Mouse (Mus musculus) cerebellum, adult 8-10 months (tissue): ENCODE results near the gene Sacs.
"Not testable (repeated sequence)": the region's sequence is repeated elsewhere in the genome, so short reads cannot be mapped to it uniquely, and the experiment has no call there.

Experiments
- DNase-seq: peaks from one replicate; pipeline ENCODE4 v3.0.0; 2022

The Sacs gene

DNA sequence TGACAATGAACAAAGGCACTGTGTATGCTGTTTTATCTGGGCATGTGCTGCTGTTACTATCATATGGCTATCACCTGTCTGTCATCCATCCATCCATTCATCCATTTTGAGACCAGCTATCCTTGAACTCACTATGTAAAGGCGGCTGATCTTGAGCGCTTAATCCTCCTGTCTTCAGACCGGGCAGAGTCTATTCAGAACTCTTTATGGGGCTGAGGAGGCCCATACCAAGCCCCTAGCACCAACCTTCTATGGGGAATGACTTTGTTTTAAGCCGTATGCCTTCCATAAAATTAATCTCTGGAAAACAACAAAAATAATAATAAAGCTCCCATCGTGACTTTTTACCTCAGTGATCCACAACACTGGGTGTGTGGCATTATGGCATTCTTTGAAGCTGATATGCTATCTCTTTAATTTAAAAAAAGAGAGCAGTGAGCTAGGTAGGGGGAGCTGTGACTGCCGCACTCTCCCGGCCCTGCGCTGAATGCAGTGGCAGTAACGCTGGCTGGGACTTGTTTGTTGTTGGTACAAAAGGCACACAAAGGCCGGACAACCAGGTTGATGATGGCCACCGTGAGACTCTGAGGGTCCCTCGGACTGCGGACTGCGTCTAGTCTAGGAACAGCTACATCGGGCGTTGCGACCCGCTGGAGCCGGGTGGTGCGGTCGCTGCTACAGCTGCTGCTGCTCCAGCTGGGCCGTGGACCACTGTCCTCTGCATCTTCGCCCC is at the start of gene Sacs:
Gene Sacs, plus strand, starts transcription at position 464 of the 733 bp plus-strand sequence.
- peak; percentile 45 for DNase-seq

DNA sequence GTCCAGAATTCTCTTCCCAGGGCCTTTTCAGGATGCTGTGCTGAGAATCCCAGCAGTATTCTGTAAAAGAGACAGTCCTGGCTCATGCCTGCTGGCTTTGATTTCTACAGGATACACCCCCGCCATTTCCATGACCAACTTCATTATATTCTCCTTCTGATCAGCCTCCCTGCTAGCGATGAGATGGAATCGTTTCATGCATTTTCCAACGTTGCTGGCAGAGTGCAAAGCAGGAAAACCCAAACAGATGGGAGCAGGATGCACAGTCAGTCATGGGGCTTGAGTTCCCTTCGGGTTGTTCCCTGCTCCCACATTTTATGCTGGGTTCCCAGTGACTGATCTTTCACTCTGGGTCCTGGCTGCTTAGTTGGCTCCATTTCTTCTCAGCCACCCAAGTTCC is 47.3 kb upstream of the Sacs start:
- DNase-seq, result no peak

- DNase-seq, result no peak
Measured at GRCm38 (mm10) chr14:61092073-61092472, 46.2 kb upstream of the Sacs start.

DNA sequence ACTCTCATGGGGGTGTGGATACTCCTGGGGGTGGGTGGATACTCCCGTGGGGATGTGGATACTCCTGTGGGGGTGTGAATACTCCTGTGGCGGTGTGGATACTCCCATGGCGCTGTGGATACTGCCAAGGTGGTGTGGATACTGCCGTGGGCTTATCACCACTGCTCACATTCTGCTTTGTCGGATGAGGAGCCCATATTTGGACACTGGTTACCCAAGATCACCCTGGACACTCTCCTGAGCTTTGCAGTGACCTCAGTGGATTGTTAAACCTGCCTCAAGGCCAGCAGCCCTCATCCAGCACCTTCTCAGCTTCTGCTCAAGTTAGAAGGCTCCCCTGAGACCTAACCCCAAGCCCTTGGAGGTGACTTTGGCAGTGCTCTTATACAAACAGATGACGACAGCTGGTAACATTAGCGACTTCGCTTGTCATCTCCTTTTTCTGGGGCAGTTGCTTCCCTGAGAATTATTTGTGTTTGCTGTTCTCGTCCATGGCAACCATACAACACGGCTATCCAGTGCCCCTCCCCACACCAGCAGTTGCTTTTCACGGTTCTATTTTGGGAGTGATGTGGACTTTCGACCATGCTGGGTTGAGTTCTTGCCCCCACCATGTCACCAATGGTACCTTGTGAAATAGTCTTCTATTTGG is 40.2 kb upstream of the Sacs start:
- no peak for DNase-seq

DNA sequence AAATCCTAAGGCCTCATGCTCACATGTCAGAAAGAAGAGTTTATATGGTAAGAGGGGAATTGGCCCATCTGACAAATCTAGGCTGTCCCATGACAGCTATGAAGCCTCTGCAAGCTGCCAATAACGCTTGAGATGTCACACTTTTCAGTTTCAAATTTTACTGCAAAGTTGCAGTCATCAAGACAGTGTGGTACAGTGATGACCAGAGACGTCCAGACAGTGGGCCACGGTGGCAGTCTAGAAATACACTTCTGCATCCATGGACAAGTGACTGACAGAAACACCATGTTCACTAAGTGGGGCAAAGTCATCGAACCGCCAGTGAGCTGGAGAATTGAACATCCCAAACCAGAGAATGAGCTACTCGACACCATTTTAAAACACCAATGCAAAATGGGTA is 37.5 kb upstream of the Sacs start:
- DNase-seq, result no peak

DNA sequence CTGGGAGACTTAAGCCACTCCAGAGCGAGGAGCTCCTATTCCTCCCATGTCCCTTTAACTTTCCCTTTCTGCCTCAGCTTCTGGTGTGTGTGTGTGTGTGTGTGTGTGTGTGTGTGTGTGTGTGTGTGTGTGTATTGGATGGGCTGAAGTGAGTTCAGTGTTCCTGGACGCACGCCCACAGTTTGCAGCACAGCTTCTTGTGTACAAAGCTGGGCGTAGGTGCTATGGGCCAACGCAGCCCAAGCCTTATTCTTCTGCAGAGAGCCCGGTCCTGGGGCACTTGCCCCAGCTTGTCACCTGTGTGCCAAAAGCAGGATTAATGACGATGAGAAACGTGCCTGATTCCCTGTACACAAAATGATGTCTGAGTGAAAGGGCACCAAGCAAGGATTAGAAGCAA is 31.9 kb upstream of the Sacs start:
- no peak for DNase-seq

DNA sequence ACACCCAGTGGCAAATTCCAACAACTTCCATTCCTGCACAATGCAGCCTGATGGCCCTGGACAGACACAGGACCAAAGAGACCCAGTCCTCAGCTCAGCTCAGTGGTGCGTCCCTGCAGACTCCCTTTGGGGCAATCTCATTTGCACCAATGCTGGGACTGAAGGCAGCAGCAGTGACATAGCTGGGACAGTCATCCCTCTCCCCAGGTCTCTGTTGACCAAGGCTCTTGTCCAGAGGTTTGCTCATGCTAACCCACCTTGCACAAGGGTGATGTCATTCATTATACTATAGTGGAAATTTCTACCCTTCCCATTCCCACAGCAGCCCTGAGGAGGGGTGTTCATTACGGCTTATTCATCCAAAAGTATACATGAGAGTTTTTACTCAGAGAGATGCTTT is 29.6 kb upstream of the Sacs start:
- no peak for DNase-seq

GRCm38 (mm10) chr14:61112404-61112803 is 25.9 kb upstream of the Sacs start:
- peak; percentile 71 for DNase-seq

GRCm38 (mm10) chr14:61124755-61125154 is 13.5 kb upstream of the Sacs start:
- DNase-seq, result no peak

DNA sequence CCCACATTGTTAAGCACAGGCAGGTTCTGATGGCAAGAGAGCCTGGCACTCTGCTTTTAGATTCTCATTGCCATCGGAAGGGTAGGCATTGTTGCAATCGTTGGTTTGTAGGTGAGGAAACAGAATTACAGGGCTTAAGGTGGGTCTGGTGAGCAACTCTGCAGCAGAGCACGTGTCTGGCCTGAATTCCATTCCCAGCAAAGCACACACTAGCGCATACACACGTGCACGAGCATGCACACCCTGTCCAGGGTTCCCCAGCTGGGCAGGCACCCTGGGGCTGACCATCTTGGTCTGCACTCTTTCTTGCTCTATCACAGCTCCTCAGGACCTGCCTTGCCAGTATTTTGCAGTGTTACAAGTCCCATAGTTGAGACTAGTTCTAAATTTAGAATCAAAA is 13.1 kb upstream of the Sacs start:
- DNase-seq, result no peak

- not testable (repeated sequence) for DNase-seq
Measured at GRCm38 (mm10) chr14:61127365-61127764, 10.9 kb upstream of the Sacs start.

- DNase-seq, result no peak
Measured at GRCm38 (mm10) chr14:61128961-61129507, 9.2 kb upstream of the Sacs start.

- no peak for DNase-seq
Measured at GRCm38 (mm10) chr14:61132556-61132955, 5.7 kb upstream of the Sacs start.

DNA sequence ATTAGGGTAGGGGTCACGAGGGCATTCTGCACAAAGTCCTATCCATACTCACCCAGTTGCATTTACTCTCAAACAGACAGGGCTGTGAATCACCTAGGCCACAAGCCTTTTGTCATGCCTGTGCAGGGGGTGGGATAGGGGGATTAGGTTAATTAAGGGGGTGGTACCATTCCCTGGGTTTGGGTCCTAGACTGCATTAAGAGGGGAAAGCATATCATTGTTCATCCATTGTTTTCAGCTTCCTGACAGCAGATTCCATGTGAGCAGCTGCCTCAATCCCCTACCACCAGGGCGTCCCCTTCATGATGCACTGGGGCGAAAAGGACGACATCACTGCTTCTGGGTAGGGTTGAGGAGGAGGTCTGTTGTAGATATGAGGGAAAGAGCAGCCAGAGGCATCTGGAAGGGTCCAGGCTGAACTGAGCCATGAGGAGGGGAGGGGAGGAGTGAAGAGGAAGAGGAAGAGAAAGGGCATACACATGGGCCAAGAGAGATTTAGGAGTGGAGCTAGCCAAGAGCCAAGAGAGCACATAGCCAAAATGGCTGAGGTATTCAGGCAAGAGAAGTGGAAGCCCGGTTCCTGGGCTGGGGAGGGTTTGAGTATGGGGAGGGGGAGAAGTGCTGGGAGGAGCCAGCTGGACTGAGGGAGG is 3.8 kb upstream of the Sacs start:
- no peak for DNase-seq

GRCm38 (mm10) chr14:61137410-61137809 is 847 bp upstream of the Sacs start:
- DNase-seq, result no peak

DNA sequence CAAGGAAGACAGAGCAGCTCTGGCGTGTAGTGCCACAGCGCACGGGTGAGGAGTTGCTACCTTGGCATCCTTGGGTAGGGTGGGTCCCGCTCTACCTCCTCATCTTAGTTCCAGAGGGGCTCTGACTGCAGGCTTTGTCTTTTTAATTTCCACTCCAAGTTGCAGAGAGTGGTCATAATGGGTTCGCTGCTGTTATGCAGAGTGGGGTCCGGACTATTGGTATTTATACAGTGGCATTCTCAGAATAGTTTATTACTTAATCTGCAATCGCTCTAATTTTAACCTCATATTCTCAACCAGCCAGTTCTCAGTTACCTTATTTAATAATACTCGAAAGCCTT is 440 bp downstream of the Sacs start:
- DNase-seq, result no peak

DNA sequence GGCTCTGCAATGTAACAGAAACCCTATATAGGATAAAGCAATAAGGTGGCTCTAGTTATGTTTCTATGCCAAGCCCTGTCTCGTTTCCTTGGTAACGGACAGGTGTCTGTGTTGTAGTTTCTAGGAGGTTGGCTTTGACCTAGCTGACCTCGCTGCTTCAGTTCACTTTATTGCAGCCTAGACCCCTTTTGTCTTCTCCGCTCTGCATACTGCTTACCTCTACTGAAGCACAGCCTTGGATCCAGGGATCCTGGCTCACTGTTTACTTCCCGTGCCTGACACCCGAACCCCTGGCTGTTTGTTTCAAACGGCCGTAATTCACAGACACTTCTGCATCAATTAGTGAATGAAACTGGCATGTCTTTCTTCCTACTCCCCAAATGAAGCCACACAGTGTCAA is 5.1 kb downstream of the Sacs start:
- no peak for DNase-seq

- DNase-seq, result no peak
Measured at GRCm38 (mm10) chr14:61143869-61144268, 5.6 kb downstream of the Sacs start.

GRCm38 (mm10) chr14:61150416-61150815 is 12.2 kb downstream of the Sacs start:
- DNase-seq, result not testable (repeated sequence)

- DNase-seq, result no peak
Measured at GRCm38 (mm10) chr14:61154900-61155585, 16.8 kb downstream of the Sacs start.

DNA sequence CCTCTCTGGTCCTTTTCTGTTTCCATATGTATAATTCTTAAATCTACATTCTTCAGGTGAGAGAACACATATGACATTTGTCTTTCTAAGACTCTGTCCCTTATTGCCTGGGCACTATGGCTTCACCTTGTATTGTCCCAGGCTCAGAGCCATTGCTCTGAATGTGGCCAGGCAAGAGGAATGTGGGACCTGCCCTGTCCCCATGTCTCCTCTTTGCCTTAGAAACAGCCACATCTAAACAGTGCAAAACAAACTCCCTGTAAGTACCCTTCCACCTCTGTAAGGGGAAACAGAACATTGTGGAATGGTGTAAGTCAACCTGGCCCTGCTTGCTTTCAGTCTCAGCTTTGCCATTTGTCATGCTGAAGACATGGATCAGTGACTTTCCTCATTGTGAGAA is 17.4 kb downstream of the Sacs start:
- DNase-seq, result no peak

DNA sequence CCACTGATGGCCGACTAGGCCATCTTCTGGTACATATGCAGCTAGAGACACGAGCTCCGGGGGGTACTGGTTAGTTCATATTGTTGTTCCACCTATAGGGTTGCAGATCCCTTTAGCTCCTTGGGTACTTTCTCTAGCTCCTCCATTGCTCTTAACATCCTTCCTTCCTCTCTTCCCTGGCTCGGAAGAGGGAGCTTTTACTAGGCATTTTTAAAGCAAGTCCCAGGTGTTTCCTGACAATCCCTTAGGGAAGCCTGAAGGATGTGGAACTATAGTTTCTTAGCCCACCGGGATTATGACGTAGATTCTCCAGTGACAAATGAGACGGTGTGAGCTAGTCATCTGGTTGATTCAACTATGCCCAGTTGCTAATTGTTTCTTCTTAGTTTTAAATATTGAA is 19.2 kb downstream of the Sacs start:
- DNase-seq, result not testable (repeated sequence)

GRCm38 (mm10) chr14:61160920-61161319 is 22.7 kb downstream of the Sacs start:
- no peak for DNase-seq
